Mouse (Mus musculus): ENCODE results near the gene Nkiras2.

DNA sequence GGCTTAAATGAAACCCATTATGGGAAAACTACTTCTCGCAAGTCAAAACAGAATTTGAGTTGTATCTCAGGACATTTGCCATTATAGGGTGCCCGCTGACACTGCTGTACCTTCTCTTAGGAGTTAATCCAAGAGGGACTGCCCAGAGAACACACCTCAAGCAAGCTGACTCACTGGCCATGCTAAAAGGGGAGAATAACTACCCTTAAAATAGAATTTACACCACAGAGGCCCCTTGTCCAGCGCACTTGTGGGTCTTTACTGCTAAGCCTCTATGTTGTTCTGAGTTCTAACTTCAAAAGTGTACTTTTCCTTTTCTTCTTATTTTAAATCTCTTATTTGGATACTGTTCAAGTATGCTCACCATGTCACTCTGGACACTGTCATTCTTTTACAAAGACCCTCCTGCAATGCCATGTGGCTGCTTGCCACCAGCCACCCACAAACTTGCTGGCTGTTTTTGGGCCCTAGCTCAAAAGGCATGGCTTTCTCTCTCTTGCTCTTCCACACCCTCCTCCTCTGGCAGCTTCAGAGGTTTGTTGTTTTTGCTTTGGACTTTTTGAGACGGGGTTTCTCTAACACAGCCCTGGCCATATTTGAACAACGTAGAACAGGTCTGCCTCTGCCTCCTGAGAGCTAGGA lies 9.6 kb upstream of the Nkiras2 start:
- TF ChIP-seq CTCF (IDR thresholded peaks at IDR 0.05; ENCODE audit: low read depth) = no peak
- TF ChIP-seq EP300 (IDR thresholded peaks at IDR 0.05; ENCODE audit: low read depth) = no peak

Data from liver, embryonic 14.5 days (tissue).